Mouse (Mus musculus): ENCODE measurements around the gene Hsd17b3.
A peak's percentile ranks its signal among the peaks of the same experiment; 100 is the strongest.

Gene Hsd17b3

DNA sequence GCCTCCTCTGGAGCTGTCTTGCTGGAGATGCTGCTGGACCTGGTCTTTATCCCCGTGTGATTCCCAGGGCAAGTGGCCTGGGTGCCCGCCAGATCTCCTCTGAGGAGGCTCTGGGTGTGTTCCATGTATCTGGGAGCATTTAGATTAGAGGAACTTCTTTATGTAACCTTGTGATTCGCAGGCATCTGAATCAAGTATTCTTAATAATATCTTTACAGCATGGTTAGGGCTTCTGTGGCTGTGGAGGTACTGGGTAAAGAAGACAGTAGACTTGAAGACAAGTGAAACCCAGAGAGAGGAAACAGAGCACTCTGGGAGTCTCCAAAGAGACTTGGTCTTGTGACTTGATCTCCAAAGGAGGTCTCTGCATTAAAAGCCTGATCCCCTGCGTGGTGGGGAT, at the start of gene Hsd17b3:
TSS of gene Hsd17b3 (minus strand) at position 101 of the 400 bp plus-strand sequence.
- no peak for DNase-seq (ENCODE audit: low spot score)

DNA sequence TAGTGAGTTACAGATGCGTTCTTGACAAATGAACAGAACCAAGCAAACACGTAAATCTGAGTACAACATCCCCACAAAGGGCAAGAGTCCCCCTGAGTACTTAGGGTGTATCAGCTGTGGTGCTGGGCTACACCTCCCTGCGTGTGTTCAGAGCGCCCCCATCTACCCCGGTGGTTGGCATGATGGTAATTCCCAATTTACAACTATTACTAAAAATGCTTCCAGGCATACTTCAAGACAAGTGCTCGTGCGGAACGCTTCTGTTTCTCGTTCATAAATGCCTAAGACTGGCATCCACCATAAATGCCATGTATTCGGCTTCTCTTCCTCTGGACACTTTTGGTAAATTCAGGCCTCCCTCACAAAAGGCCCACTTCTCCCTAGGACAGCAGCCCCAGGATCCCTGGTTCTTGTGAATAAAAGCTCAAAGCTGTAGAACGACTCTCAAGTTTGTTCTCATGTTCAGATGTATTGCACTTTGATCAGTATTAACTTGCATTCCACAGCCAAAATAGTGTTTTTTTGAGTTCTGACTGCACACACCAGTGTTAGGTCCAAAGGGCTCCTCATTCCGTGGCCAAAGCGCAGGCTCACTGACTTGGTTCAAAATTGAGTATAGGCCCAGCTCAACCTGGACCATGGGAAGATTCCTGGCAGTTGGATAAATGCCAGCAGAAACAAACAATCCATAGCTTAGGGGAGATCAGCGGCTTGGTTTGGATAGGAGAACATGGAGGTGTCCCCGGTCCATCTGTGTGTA, 40.8 kb upstream of the Hsd17b3 start:
- peak; percentile 37 for DNase-seq (ENCODE audit: low spot score)

DNA sequence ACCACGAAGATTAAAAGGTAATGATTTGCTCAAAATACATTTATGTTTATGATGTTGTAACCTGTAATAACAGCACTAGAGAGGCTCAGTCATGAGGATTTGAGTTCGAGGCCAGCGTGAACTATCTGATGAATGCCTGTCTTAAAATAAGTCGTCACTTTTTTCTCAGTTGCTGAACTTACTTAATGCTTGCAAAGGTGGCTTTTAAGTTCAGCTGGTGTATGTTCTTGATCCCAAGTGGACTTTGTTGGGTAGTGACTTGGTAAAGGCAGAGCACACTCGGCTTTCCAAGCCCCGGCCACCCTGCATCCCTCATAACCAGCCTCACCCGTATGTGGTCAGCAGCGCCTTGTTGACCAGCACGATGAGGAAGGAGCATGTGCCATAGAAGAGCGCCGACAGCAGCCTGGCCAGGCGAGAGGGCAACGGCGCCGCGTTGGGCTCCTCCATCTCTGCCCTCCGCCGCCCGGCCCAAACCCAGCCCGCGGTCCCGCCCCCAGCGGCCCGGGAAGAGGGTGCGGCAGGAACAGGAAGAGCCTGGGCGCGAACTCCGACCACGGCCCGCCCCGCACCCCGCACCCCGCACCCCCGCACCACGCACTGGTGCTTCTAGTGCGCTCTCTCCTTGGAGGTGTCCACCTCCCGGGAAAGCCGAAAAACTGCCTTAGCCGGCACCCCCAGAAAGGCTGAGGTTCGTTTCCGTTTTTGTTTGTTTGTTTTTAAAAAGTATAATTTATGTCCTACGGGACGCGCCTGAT, 40.0 kb upstream of the Hsd17b3 start, which contains the start of gene Slc35d2:
TSS of gene Slc35d2 (minus strand) at position 511 of the 758 bp plus-strand sequence.
- peak; percentile 54 for DNase-seq (ENCODE audit: low spot score)

DNA sequence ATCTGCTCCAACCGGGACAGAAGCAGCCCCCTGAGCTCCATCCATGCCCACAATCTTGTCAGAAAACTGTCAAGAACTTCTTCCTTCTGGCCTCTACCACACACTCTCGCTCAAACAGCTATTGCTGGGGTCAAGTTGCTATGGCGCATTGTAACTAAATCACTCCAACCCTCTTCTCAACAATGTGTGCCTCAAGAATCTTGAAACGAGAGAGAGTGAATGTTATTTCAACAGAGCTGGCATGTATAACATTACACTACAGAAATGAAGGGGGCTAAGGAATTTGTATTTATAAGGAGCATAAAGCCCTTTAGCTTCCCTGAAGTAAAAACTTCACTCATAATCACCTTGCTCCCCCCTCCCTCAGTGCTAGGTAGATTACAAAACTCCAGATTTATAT, 37.3 kb upstream of the Hsd17b3 start:
- no peak for DNase-seq (ENCODE audit: low spot score)

DNA sequence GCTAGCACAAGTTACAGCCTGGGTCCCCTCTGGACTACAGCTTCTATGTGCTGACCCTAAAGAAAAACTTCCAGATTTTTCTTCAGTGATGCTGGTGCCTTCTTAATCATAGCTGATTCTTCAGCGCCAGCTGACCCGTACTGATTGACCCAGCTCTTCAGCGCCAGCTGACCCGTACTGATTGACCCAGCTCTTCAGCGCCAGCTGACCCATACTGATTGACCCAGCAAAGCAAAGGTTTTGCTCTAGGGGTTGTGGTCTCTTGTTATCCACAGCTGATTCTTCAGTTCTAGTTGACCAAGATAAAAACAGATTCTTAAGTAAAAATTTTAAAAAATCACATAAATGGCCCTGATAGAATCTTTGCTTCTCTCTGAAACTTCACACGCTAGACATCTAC, 35.9 kb upstream of the Hsd17b3 start:
- no peak for DNase-seq (ENCODE audit: low spot score)

DNA sequence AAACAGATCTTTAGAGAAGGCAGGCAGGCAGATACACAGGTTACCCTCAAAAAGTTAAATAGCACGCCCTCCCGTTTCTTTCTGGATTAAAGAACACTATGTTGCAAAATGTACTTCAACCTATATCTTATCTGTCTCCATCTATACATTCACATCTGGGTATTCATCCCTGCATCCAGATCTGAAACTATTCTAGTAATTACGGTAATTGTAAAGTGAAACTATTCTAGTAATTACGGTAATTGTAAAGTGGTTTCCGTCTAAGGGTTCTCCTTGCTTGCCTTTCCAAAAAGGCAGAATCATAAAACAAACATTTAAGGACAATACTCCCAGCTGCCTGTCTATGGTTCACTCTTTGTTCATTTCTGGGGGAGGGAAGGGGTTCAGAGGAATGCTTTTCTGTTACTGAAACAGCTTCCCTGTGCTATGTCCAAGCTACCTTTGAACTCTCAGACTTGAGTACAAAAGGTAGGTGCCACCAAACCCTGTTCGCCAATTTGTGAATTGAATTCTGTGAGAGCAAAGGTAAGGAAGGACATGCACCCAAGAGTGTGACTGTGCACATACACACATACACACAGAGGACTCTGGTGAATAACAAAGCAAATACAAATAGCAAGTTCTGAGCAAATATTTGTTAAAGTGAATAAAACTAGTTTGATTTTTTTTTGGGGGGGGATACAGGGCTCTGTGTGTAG, 34.6 kb upstream of the Hsd17b3 start:
- DNase-seq (ENCODE audit: low spot score) = no peak

DNA sequence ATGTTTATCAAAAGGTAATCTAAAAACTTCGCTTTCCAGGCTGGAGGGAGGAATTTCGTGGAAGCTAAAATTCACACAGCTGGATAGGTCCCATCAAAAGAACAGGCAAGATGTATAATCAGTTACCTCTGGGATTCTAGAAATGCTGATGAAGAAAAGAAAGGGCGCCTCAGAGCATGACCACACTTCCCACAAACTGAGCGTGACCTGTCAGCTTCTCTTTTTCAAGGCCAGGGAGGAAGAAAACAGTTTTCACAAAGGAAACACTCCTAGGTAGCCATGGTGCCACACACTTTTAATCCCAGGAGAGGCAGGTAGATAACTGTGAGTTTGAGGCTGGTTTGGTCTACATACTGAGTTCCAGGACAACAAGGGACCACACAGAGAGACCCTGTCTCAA, 31.7 kb upstream of the Hsd17b3 start:
- no peak for DNase-seq (ENCODE audit: low spot score)

DNA sequence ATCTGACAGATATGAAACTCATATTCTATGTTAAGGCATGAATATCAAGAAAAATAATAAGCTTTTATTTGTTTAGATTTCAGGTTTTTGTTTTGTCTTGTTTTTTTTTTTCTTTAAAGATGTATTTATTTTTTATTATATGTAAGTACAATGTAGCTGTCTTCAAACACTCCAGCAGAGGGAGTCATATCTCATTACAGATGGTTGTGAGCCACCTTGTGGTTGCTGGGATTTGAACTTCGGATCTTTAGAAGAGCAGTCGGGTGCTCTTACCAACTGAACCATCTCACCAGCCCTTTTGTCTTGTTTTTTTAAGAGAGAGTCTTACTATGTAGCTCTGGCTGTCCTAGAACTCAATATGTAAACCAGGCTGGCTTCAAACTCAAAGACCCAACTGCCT, 28.4 kb upstream of the Hsd17b3 start:
- DNase-seq (ENCODE audit: low spot score) = no peak

DNA sequence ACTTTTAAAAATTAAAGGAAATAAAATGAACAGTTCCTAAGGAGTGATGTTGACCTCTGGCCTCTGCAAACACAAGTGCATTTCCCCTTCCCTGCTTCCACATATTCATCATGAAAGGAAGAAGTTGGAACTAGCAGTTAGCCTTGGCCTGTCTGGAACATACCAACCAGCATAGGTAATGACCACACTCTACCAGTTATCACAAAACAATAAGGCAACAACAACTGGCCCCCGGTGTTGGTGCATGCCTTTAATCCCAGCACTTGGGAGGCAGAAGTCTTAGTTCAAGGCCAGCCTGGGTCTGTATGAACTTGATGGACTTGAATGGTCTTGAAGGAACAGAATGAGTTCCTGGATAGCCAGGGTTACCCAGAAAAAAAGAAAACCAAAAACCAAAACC, 21.4 kb upstream of the Hsd17b3 start:
- DNase-seq (ENCODE audit: low spot score) = no peak

DNA sequence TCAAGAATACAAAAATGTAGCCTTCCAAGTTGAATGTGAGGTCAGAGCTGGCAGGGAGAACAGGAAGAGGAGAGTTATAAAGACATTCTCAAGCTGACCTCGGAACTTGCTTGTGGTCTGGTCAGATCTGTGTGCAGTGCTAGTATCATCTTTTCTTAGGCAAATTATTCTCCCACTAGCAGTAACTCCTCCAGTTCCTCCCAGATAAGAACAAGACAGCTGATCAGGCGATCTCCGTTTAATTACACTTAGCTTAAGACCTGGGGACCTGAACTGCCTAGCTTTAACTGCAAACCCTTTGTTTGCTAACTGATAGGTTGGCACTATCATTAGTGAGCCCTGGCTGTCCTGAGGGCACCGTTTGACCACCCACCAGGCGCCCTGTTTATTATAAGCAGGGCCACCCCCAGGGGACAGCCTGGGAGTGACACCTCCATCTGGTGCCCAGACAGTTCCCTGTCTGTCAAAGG, 19.4 kb upstream of the Hsd17b3 start:
- no peak for DNase-seq (ENCODE audit: low spot score)

DNA sequence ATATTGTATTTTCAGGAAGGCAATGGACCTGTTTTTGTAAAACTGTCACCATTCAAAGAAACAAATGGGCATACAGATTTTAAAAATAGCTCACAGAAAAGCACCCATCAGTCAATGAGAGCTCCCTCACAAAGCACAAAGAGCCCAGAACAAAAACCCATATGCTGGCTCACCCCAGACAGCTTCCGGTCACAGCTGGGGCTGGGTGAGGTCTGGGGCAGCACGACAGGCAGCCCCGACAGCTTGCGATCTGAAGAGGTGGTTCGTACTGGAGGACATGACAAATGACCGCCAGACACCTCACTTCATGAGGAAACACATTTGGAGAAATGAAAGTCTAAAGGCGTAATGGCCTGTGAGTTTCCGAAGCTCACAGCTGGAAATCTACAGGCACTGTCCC, 18.5 kb upstream of the Hsd17b3 start:
- peak; percentile 25 for DNase-seq (ENCODE audit: low spot score)

DNA sequence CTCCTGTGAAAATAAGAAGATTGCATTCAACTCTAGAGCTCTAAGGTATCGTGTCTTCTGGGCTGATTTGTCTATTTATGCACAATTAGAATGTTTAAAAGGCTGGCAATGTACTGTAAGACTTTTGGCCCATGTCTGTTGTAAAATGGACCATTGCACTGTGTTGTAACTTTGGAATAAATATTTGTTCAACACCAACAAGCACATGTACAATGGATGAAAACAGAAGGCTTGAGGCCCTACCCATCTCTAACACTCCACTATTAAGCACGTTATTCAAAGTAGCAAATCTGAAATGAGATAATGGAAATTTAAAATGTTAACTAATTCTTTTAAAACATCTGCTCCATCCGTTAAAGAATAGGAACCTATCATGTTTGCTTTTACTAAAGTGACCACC, 18.1 kb upstream of the Hsd17b3 start:
- no peak for DNase-seq (ENCODE audit: low spot score)

DNA sequence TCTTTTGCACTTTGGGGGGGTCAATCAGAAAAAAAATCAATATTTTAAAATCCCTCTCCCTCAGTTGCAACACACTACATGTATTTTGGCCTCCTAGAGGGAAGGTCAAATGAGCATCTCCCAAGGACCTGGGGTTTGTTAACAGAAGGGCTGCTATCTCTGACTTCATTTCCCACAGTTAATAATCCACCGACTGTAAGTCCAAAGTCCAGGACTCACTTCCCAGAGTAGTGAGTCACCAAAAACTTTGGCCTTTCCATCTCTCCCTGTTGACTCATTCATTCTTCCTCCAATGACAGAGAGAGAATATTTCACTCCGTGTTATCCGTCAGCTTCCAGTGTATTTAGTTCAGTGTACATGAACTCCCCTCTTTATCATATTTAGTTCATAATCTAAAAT, 16.7 kb upstream of the Hsd17b3 start:
- peak; percentile 30 for DNase-seq (ENCODE audit: low spot score)

DNA sequence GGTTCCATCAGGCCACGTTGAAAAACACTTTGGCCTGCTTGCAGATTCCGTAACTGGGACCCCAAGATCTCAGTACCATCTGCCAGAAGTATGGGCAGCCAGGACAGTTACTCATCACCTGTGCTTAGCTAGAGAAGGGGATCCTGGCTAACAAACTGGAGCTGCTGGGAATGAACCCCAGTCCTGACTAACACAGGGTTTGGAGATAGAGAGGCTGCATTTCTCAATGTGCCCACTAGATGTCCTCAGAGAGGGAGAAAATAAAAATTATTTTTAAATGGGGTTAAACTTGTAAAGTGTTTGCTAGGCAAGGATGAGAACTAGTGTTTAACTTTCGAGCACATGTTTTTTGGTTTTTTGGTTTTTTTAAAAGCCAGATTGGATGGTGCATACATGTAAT, 11.2 kb upstream of the Hsd17b3 start:
- DNase-seq (ENCODE audit: low spot score) = no peak

DNA sequence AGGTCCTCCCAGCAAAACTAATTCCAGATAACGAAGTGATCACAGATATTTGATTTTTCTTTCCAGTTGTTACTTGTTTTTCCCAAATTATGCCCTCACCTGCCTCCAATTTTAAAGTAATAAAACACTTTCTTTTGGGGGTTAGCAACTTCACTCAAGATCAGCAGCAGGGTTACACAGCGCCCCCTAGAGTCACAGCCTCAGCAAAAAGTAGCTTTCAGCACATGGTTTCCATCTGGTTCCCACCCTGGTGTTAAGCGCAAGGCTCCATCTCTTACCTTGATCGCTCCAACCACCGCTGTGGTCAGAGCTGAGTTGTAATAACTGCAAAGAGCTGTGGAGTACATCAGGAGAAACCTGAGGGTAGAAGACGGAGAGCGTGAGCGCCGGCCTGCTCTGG, 10.0 kb upstream of the Hsd17b3 start:
- DNase-seq (ENCODE audit: low spot score) = no peak

DNA sequence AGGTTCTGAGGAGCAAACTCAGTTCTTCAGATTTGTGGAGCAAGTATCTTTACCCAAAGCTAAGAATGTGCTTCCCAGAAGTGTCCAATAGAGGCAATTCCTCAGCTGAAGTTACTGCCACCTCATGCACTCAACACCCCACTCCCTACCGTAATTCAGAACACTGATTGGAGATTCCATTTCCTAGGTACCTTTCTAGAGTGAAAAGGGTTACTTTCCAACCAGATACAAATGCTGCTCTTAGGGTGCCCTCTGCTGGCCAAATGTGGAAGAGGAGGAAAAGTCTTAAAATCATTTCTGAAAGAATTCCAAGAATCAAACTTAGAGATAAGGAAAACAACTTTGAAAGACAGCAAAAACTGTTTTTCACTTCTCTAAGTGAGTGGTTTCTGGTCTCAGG, 4.3 kb upstream of the Hsd17b3 start:
- DNase-seq (ENCODE audit: low spot score) = peak; percentile 73

DNA sequence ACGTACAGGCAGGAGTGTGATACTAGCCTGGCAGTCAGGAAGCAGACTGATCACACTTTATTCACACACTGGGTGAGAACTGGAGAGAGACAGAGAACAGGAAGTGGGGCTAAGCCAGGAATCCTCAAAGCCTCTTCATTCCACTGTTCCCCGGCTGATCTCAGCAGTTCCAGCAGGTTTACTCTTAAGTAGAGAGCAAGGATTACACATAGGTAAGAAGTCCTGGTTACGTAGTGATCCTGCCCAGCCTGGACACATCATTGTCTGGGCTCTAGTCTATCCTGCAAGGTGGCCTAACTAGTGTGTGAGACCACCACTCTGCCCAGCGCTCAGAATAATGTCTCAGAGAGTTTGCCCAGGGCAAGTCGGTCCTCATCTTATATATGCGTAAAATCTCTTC, 3.7 kb upstream of the Hsd17b3 start:
- DNase-seq (ENCODE audit: low spot score) = peak; percentile 13

DNA sequence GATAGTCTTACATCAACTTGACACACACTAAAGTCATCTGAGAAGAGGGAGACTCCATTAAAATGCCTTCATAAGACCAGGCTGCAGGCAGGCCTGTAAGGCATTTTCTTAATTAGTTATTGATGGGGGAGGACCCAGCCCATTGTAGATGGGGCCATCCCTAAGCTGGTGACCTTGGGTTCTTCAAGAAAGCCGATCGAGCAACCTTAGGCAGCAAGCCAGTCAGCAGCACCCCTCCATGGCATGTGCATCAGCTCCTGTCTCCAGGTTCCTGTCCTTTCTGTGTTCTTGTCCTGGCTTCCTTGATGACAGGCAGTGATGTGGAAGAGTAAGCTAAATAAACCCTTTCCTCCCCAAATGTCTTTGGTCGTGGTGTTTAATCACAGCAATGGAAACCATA, 3.1 kb upstream of the Hsd17b3 start:
- DNase-seq (ENCODE audit: low spot score) = no peak

DNA sequence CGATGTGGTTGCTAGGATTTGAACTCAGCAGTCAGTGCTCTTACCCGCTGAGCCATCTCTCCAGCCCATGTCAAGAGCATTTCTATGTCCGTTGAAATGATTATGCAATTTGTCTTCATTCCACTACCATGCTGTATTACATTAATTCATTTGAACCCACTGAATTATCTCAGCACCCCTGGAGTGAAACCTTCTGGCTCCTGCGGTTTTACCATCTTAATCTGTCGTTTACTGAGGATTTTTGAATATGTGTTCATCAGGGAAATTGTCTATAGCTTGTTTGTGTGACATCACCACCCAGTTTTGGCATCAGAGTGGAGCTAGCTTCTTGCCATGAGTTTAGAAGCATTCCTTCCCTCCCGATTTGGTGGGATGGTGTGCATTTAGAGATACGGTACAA, 2.0 kb upstream of the Hsd17b3 start:
- DNase-seq (ENCODE audit: low spot score) = no peak

DNA sequence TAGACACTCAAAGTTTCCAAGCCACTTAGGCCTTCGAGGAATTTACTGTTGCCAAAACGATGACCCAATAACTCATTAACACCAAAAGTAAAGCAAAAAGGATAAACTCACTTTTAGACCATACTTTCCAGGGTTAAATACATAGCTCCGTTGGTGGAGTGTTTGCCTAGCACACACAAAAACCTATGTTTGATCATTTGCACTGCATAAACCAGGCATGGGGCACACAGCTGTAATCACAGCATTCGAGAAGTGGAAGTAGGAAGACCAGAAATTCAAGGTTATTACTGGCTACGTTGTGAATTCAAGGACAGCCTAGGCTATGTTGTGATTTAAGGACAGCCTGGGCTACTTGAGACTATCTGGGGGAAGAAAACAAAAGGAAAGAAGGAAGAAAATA, 1.2 kb upstream of the Hsd17b3 start:
- no peak for DNase-seq (ENCODE audit: low spot score)

DNA sequence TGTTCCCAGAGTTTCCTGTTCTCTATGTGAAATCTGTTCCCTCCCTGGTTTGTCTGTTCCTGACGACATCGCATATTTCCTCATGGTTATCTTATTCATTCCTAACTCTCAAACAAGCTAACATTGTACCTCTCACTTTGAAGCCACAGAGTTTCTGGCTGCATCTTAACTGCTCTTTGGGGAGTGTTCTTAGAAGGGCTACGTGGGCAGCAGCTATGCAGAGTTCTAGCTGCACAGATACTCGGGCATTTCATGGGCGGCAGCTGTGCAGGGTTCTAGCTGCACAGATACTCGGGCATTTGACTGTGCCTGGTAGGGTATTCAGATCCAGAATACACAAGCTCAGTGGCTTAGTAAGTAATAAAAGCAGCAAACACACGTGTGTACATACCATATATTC, 973 bp downstream of the Hsd17b3 start:
- DNase-seq (ENCODE audit: low spot score) = no peak

DNA sequence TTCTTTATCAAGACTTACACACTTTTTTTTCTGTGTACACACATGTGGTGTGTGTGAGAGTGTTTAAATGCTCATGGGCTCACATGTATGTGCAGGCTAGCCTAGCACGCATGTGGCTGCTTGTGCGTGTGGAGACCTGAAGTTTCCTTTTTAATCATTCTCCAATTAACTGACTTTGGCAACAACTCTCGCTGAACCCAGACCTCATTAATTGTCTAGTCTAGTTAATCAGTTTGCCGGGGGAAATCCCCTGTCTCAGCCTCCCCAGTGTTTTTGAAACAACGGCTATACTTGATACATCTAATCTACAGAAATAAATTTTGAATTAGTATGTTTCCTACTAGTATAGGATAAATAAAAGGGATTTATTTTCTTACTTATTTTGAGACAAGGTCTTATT, 3.0 kb downstream of the Hsd17b3 start:
- no peak for DNase-seq (ENCODE audit: low spot score)

DNA sequence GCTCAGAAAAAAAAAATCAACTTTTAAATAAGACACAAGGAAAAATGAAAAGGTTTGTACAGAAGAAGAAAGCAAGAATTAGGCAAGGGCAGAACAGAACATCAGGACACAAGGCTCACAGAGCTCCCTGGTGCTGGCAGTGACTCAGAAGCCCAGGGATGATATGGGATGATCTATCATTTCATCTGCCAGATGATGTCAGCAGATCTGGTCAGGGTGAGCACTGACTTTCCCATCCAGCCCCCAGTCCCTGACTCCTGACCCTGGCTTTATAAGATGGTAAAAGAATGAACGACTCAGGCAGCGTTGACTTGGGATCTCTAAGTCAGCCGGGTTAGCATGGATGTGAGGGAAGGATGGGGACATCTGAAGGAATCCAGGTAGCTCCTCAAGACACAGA, 5.7 kb downstream of the Hsd17b3 start:
- DNase-seq (ENCODE audit: low spot score) = no peak

All from yolk sac, embryonic 10.5 days (tissue).